Mouse (Mus musculus) neural tube, embryonic 12.5 days (tissue): ENCODE data around the gene Sst. TPM values are rescaled to one million over a fixed set of nuclear protein-coding genes. Genes with fewer than 3 reads are reported as not detected.
"Not testable (repeated sequence)": the region's sequence is repeated elsewhere in the genome, so short reads cannot be mapped to it uniquely, and the experiment has no call there.

Source experiments
- ATAC-seq: fragments of 200-750 bp; cut with Nextera tagmentation; 2 replicates; pipeline ENCODE4 v1.8.0; 2017; ENCODE audit warnings: low read depth, mild to moderate bottlenecking, moderate TSS enrichment, moderate library complexity; ENCODE audit not compliant: low FRiP score
- H3K27ac ChIP-seq: fragments of 300-500 bp; sonication (generic); 2 replicates; pipeline ENCODE4 v1.5.1; 2016
- H3K27me3 ChIP-seq: fragments of 300-500 bp; sonication (generic); replicated peaks from 2 replicates; pipeline ENCODE4 v1.6.1; 2016; ENCODE audit warnings: mild to moderate bottlenecking
- H3K36me3 ChIP-seq: fragments of 300-500 bp; sonication (generic); 2 replicates; pipeline ENCODE4 v1.6.1; 2016; ENCODE audit warnings: mild to moderate bottlenecking
- H3K4me1 ChIP-seq: fragments of 300-500 bp; sonication (generic); 2 replicates; pipeline ENCODE4 v1.6.1; 2016
- H3K4me2 ChIP-seq: fragments of 300-500 bp; sonication (generic); replicated peaks from 2 replicates; pipeline ENCODE4 v1.6.1; 2016; ENCODE audit warnings: mild to moderate bottlenecking
- H3K4me3 ChIP-seq: fragments of 300-500 bp; sonication (generic); 2 replicates; pipeline ENCODE4 v1.5.1; 2016
- H3K9ac ChIP-seq: fragments of 300-500 bp; sonication (generic); 2 replicates; pipeline ENCODE4 v1.6.1; 2016; ENCODE audit warnings: mild to moderate bottlenecking
- H3K9me3 ChIP-seq: fragments of 300-500 bp; sonication (generic); 2 replicates; pipeline ENCODE4 v1.6.1; 2016; ENCODE audit warnings: mild to moderate bottlenecking
- WGBS: fragments of 180-500 bp; shearing (Covaris S2); methylation state at CpG from one replicate; pipeline ENCODE4 v1.1.7; 2016; 5-methylcytosine and 5-hydroxymethylcytosine counted together
- polyA plus RNA-seq: library from polyadenylated mRNA; unstranded; fragments of >200 nt; fragmentation: Nextera tagmentation; extraction: Ambion mirVana; gene quantifications from 2 replicates; pipeline ENCODE4 v1.2.1, GENCODE M21; 2016

The Sst gene
- polyA plus RNA-seq = 139 and 140 TPM in 2 replicates

- ATAC-seq = no peak
- Histone ChIP-seq H3K4me2 (peak within 1 kb of the TSS; percentile 55), H3K4me1 (peaks cover 16% of the 10 kb centered on the region), H3K9me3 (no peaks in the 10 kb centered on the region), H3K4me3 (peak within 1 kb of the TSS; percentile 23), H3K9ac (no peak within 1 kb of the TSS), H3K36me3 (no peaks in the 10 kb centered on the region), H3K27ac (no peak within 1 kb of the TSS), H3K27me3 (peaks cover 27% of the 10 kb centered on the region)
- 4% methylated on average over 26 of the region's 26 CpGs for WGBS
Measured at GRCm38 (mm10) chr16:23890636-23891035, at the start of gene Sst. Sst (minus strand) TSS chr16:23890958.

GRCm38 (mm10) chr16:23934397-23934796, 43.6 kb upstream of the Sst start:
- Histone ChIP-seq H3K27me3 (no peaks in the 10 kb centered on the region), H3K4me3 (no peak overlapping the region), H3K9me3 (no peaks in the 10 kb centered on the region), H3K36me3 (no peaks in the 10 kb centered on the region), H3K4me2 (no peak overlapping the region), H3K4me1 (no peaks in the 10 kb centered on the region), H3K27ac (no peak overlapping the region), H3K9ac (no peak overlapping the region)
- 84% methylated on average over 2 of the region's 2 CpGs for WGBS
- ATAC-seq = no peak

GRCm38 (mm10) chr16:23932294-23932693, 41.5 kb upstream of the Sst start, which contains the start of gene Rtp2:
Rtp2 (minus strand) TSS chr16:23932394.
- no peaks in the 10 kb centered on the region for H3K4me1 ChIP-seq
- no peak within 1 kb of the TSS for H3K4me3 ChIP-seq
- WGBS = 67% methylated on average over 11 of the region's 11 CpGs
- H3K36me3 ChIP-seq = no peaks in the 10 kb centered on the region
- no peaks in the 10 kb centered on the region for H3K27me3 ChIP-seq
- no peaks in the 10 kb centered on the region for H3K9me3 ChIP-seq
- no peak within 1 kb of the TSS for H3K4me2 ChIP-seq
- H3K9ac ChIP-seq = no peak within 1 kb of the TSS
- H3K27ac ChIP-seq = no peak within 1 kb of the TSS
- no peak for ATAC-seq

- Histone ChIP-seq H3K9ac (no peak overlapping the region), H3K27me3 (no peaks in the 10 kb centered on the region), H3K4me3 (no peak overlapping the region), H3K36me3 (no peaks in the 10 kb centered on the region), H3K4me1 (no peaks in the 10 kb centered on the region), H3K4me2 (no peak overlapping the region), H3K9me3 (no peaks in the 10 kb centered on the region), H3K27ac (no peak overlapping the region)
- ATAC-seq = no peak
- 82% methylated on average over 18 of the region's 18 CpGs for WGBS
Measured at GRCm38 (mm10) chr16:23931275-23931674, 40.5 kb upstream of the Sst start.

GRCm38 (mm10) chr16:23930426-23931073, 39.8 kb upstream of the Sst start:
- ATAC-seq = no peak
- H3K36me3 ChIP-seq = no peaks in the 10 kb centered on the region
- no peaks in the 10 kb centered on the region for H3K4me1 ChIP-seq
- H3K9me3 ChIP-seq = no peaks in the 10 kb centered on the region
- no peak overlapping the region for H3K9ac ChIP-seq
- no peak overlapping the region for H3K4me3 ChIP-seq
- 86% methylated on average over 3 of the region's 3 CpGs for WGBS
- H3K4me2 ChIP-seq = no peak overlapping the region
- no peaks in the 10 kb centered on the region for H3K27me3 ChIP-seq
- H3K27ac ChIP-seq = no peak overlapping the region

GRCm38 (mm10) chr16:23927301-23928114, 36.8 kb upstream of the Sst start:
- no peak overlapping the region for H3K27ac ChIP-seq
- ATAC-seq = no peak
- no peak overlapping the region for H3K4me2 ChIP-seq
- no peak overlapping the region for H3K4me3 ChIP-seq
- H3K36me3 ChIP-seq = no peaks in the 10 kb centered on the region
- 93% methylated on average over 33 of the region's 33 CpGs for WGBS
- no peak overlapping the region for H3K9ac ChIP-seq
- no peaks in the 10 kb centered on the region for H3K4me1 ChIP-seq
- H3K9me3 ChIP-seq = no peaks in the 10 kb centered on the region
- no peaks in the 10 kb centered on the region for H3K27me3 ChIP-seq

- H3K4me3 ChIP-seq = no peak overlapping the region
Measured at GRCm38 (mm10) chr16:23922906-23923305, 32.1 kb upstream of the Sst start.

GRCm38 (mm10) chr16:23921697-23922096, 30.9 kb upstream of the Sst start:
- Histone ChIP-seq H3K27me3 (no peaks in the 10 kb centered on the region), H3K9me3 (no peaks in the 10 kb centered on the region), H3K4me1 (no peaks in the 10 kb centered on the region), H3K27ac (no peak overlapping the region), H3K9ac (no peak overlapping the region), H3K4me3 (no peak overlapping the region), H3K4me2 (no peak overlapping the region), H3K36me3 (no peaks in the 10 kb centered on the region)
- 81% methylated on average over 5 of the region's 5 CpGs for WGBS
- no peak for ATAC-seq

More at GRCm38 (mm10) chr16:23922906-23923305, 32.1 kb upstream of the Sst start:
- H3K27ac ChIP-seq = no peak overlapping the region
- H3K9me3 ChIP-seq = no peaks in the 10 kb centered on the region
- no peaks in the 10 kb centered on the region for H3K4me1 ChIP-seq
- no peak for ATAC-seq
- no peak overlapping the region for H3K9ac ChIP-seq
- no peak overlapping the region for H3K4me2 ChIP-seq
- no peaks in the 10 kb centered on the region for H3K27me3 ChIP-seq
- H3K36me3 ChIP-seq = no peaks in the 10 kb centered on the region
- 92% methylated on average over 1 of the region's 1 CpGs for WGBS

GRCm38 (mm10) chr16:23919418-23919817, 28.7 kb upstream of the Sst start:
- no peak for ATAC-seq
- Histone ChIP-seq H3K9ac (no peak overlapping the region), H3K27me3 (no peaks in the 10 kb centered on the region), H3K4me2 (no peak overlapping the region), H3K36me3 (no peaks in the 10 kb centered on the region), H3K27ac (no peak overlapping the region), H3K4me3 (no peak overlapping the region), H3K9me3 (no peaks in the 10 kb centered on the region), H3K4me1 (no peaks in the 10 kb centered on the region)
- WGBS = 79% methylated on average over 2 of the region's 2 CpGs

GRCm38 (mm10) chr16:23913401-23913800, 22.6 kb upstream of the Sst start:
- Histone ChIP-seq H3K36me3 (no peaks in the 10 kb centered on the region), H3K4me3 (no peak overlapping the region)
- ATAC-seq = no peak

GRCm38 (mm10) chr16:23912741-23913140, 22.0 kb upstream of the Sst start:
- no peak overlapping the region for H3K27ac ChIP-seq
- H3K9ac ChIP-seq = no peak overlapping the region
- no peaks in the 10 kb centered on the region for H3K36me3 ChIP-seq
- H3K4me1 ChIP-seq = no peaks in the 10 kb centered on the region
- no peak for ATAC-seq
- H3K27me3 ChIP-seq = no peaks in the 10 kb centered on the region
- WGBS = 85% methylated on average over 13 of the region's 13 CpGs
- no peak overlapping the region for H3K4me2 ChIP-seq
- H3K4me3 ChIP-seq = no peak overlapping the region
- H3K9me3 ChIP-seq = no peaks in the 10 kb centered on the region

More at GRCm38 (mm10) chr16:23913401-23913800, 22.6 kb upstream of the Sst start:
- WGBS = 74% methylated on average over 3 of the region's 3 CpGs
- Histone ChIP-seq H3K27me3 (no peaks in the 10 kb centered on the region), H3K4me2 (no peak overlapping the region), H3K27ac (no peak overlapping the region), H3K9me3 (no peaks in the 10 kb centered on the region), H3K4me1 (no peaks in the 10 kb centered on the region), H3K9ac (no peak overlapping the region)

GRCm38 (mm10) chr16:23909015-23909354, 18.2 kb upstream of the Sst start:
- not testable (repeated sequence) for H3K27me3 ChIP-seq, H3K9ac ChIP-seq, H3K27ac ChIP-seq, H3K36me3 ChIP-seq, ATAC-seq, H3K4me2 ChIP-seq, H3K4me3 ChIP-seq, H3K9me3 ChIP-seq, H3K4me1 ChIP-seq
- WGBS = 89% methylated on average over 3 of the region's 3 CpGs
